ENCODE assay signal across 6 mouse cellular contexts in genomic region chr16:31550539-31550938, GRCm38 (mm10).
DNase-seq lines count a peak whose midpoint lies in the region; ATAC-seq and TF ChIP-seq lines count a peak whose summit lies in the region.
"Not testable (repeated sequence)": the region's sequence is repeated elsewhere in the genome, so short reads cannot be mapped to it uniquely, and the experiment has no call there.

No protein-coding gene starts in this region.

- not testable (repeated sequence) for TF ChIP-seq RAD21 in CH12.LX (IDR thresholded peaks at IDR 0.05; ENCODE audit: low read depth, low read length)

- not testable (repeated sequence) for TF ChIP-seq POLR2A in CH12.LX (IDR thresholded peaks at IDR 0.05; ENCODE audit: low read depth, low read length)

- in situ Hi-C loops in CH12.LX (cut with MboI; ENCODE audit: low pct_ligation_motif_present, low pct_unique_long_range_greater_than_20kb, low sequenced_read_pairs) = not testable (repeated sequence)

- peak; percentile 63; the same call in 1 of the 2 replicates for ATAC-seq in liver, embryonic 13.5 days (ENCODE audit: low read depth)
- ATAC-seq in liver, postnatal 0 days = peak; percentile 38; the same call in 1 of the 2 replicates

- WGBS in embryonic facial prominence, embryonic 10.5 days = 94% methylated on average over 2 of the region's 2 CpGs
- 88% methylated on average over 2 of the region's 2 CpGs for WGBS in hindbrain, embryonic 10.5 days
- 71% methylated on average over 2 of the region's 2 CpGs for WGBS in liver, embryonic 13.5 days (ENCODE audit: insufficient replicate concordance)
- 81% methylated on average over 2 of the region's 2 CpGs for WGBS in liver, postnatal 0 days (ENCODE audit: insufficient replicate concordance)

- H3K27ac ChIP-seq in CH12.LX (ENCODE audit: insufficient read depth, low read depth); liver, embryonic 13.5 days; liver, postnatal 0 days (ENCODE audit: low read depth): not testable (repeated sequence)
- peak overlapping the region; percentile 83; the same call in 1 of the 2 replicates for H3K27ac ChIP-seq in embryonic facial prominence, embryonic 10.5 days (replicated peaks)
- 0 out of 2 replicates have a peak overlapping the region, but pooled peaks have one; percentile 60 for H3K27ac ChIP-seq in hindbrain, embryonic 10.5 days

- peaks cover 78 to 92% of the 10 kb centered on the region in 2 experiments for H3K36me3 ChIP-seq in CH12.LX (replicated peaks in 1 of 2; ENCODE audit: control insufficient read depth in 1 of 2, insufficient read depth in 1 of 2, low read length in 1 of 2)
- not testable (repeated sequence) for H3K36me3 ChIP-seq in embryonic facial prominence, embryonic 10.5 days (replicated peaks); hindbrain, embryonic 10.5 days; liver, embryonic 13.5 days; liver, postnatal 0 days (replicated peaks; ENCODE audit: insufficient read depth, low read length)

- TF ChIP-seq EP300 in CH12.LX (IDR thresholded peaks at IDR 0.05; ENCODE audit: low read length) = peak; percentile 67
- TF ChIP-seq EP300 in liver, postnatal 0 days (IDR thresholded peaks at IDR 0.05; ENCODE audit: low read depth) = not testable (repeated sequence)

- DNase-seq in CH12.LX (ENCODE audit: extremely low read depth) (peak; percentile 52), ZHBTc4 (ENCODE audit: low read depth, low spot score) (peak; percentile 45)
- not testable (repeated sequence) for DNase-seq in embryonic facial prominence, embryonic 10.5 days (ENCODE audit: low spot score); hindbrain, embryonic 10.5 days (ENCODE audit: low spot score); liver, postnatal 0 days
- peak; percentile 34 for DNase-seq in liver, embryonic 13.5 days

- dilution Hi-C loops in CH12.LX (cut with MboI; ENCODE audit: extremely low pct_ligation_motif_present, extremely low pct_unique_long_range_greater_than_20kb, low sequenced_read_pairs) = not testable (repeated sequence)

- not testable (repeated sequence) for H3K4me2 ChIP-seq in CH12.LX (ENCODE audit: insufficient read depth, low read depth, poor library complexity, severe bottlenecking); liver, postnatal 0 days (ENCODE audit: low read depth, low read length)
- peak overlapping the region; percentile 15; the same call in 1 of the 2 replicates for H3K4me2 ChIP-seq in liver, embryonic 13.5 days

- peaks cover 81% of the 10 kb centered on the region for H3K79me2 ChIP-seq in CH12.LX (replicated peaks; ENCODE audit: control insufficient read depth, extremely low read depth, insufficient read depth, poor library complexity, severe bottlenecking)

- not testable (repeated sequence) for H3K27me3 ChIP-seq in CH12.LX (replicated peaks); hindbrain, embryonic 10.5 days (ENCODE audit: insufficient read depth, poor library complexity, severe bottlenecking)
- peaks cover 11% of the 10 kb centered on the region for H3K27me3 ChIP-seq in embryonic facial prominence, embryonic 10.5 days (replicated peaks; ENCODE audit: low read depth, poor library complexity, severe bottlenecking)
- H3K27me3 ChIP-seq in liver, embryonic 13.5 days = peaks cover 41% of the 10 kb centered on the region
- H3K27me3 ChIP-seq in liver, postnatal 0 days (ENCODE audit: insufficient read depth, low read length) = peaks cover 15% of the 10 kb centered on the region

- peaks cover 11 to 60% of the 10 kb centered on the region in 2 experiments for H3K4me1 ChIP-seq in CH12.LX (ENCODE audit: control insufficient read depth in 1 of 2, insufficient read depth in 2 of 2)
- peaks cover 68% of the 10 kb centered on the region for H3K4me1 ChIP-seq in embryonic facial prominence, embryonic 10.5 days
- peaks cover 55% of the 10 kb centered on the region for H3K4me1 ChIP-seq in hindbrain, embryonic 10.5 days (replicated peaks)
- peaks cover 45% of the 10 kb centered on the region for H3K4me1 ChIP-seq in liver, embryonic 13.5 days (replicated peaks)
- peaks cover 12% of the 10 kb centered on the region for H3K4me1 ChIP-seq in liver, postnatal 0 days (ENCODE audit: insufficient read depth)

- TF ChIP-seq CTCF in CH12.LX (conservative IDR thresholded peaks at IDR 0.05 in 1 of 2, IDR thresholded peaks at IDR 0.05 in 1 of 2; ENCODE audit: low read depth in 2 of 2, low read length in 2 of 2); liver, postnatal 0 days (IDR thresholded peaks at IDR 0.05; ENCODE audit: low read depth): not testable (repeated sequence)

- H3K9me3 ChIP-seq in CH12.LX (replicated peaks; ENCODE audit: low read length); embryonic facial prominence, embryonic 10.5 days; hindbrain, embryonic 10.5 days; liver, embryonic 13.5 days (replicated peaks); liver, postnatal 0 days (ENCODE audit: low read length): not testable (repeated sequence)

- not testable (repeated sequence) for H3K9ac ChIP-seq in CH12.LX (ENCODE audit: insufficient read depth, low read depth); liver, embryonic 13.5 days; liver, postnatal 0 days (replicated peaks)

- H3K4me3 ChIP-seq in CH12.LX (replicated peaks in 1 of 3; ENCODE audit: low read depth in 2 of 3, low read length in 2 of 3, poor library complexity in 1 of 3); embryonic facial prominence, embryonic 10.5 days; hindbrain, embryonic 10.5 days; liver, embryonic 13.5 days (replicated peaks); liver, postnatal 0 days (ENCODE audit: low read depth, low read length): not testable (repeated sequence)

TF ChIP-seq in CH12.LX, 34 proteins besides CTCF, POLR2A, EP300 and RAD21:
- TF ChIP-seq IRF4 (IDR thresholded peaks at IDR 0.05; ENCODE audit: low read depth, low read length) (peak; percentile 73), MAX (IDR thresholded peaks at IDR 0.05; ENCODE audit: low read length) (0 out of 2 replicates have a peak, but pooled peaks have one; percentile 36)
TF ChIP-seq in CH12.LX: peak in this region for 2; not testable (repeated sequence) for 32.
